Mouse (Mus musculus) embryonic fibroblast, embryonic 13.5 days (primary cell): ENCODE measurements around the gene Gm42906.

Experiments used
- CTCF ChIP-seq: IDR thresholded peaks from 2 replicates; pipeline ENCODE4 v1.5.1; 2011; ENCODE audit warnings: mild to moderate bottlenecking, control low read depth, low read length, moderate library complexity, borderline replicate concordance; ENCODE audit not compliant: insufficient read depth
- POLR2A ChIP-seq: IDR thresholded peaks from 2 replicates; pipeline ENCODE4 v1.6.1; 2011; ENCODE audit warnings: low read depth, mild to moderate bottlenecking, control low read depth, low read length, moderate library complexity

DNA sequence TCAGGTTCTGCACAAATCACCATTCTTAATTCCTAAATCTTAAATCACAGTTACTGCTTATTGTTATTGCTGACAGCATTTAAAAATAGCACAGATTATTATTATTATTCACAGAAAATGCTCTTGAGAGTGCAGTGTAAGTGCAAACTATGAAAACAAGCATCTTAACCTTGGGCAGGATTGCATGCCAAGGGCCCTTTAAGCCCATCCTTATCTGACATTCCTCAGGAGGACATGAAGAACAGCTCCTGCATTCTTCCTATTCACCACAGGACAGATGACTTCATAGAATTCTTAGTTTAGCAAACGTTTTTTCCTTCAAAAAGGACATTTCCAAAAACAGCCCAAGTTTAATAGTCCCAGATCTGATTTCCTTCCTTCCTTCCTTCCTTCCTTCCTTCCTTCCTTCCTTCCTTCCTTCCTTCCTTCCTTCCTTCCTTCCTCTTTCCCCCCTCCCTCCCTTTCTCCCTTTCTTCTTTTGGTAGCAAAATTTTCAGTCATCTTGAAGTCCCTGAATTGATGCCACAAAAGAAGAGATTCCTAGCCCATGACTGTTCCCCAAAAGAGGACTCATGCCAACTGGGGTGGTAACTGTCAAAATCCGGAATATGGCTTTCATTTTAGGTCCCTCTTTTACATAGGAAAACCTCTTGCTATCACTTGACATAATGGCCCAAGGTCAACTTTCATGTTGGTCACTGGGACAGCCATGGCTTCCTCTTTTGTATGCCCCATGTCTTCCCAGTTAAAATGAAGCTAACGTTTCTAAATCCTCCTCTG lies 334.9 kb downstream of the Gm42906 start:
- TF ChIP-seq POLR2A (no peak), CTCF (no peak)
